Mouse (Mus musculus) heart, embryonic 16.5 days (tissue): ENCODE data around the gene Wfdc15a. TPM values are rescaled to one million over a fixed set of nuclear protein-coding genes. Genes with fewer than 3 reads are reported as not detected.

Experiments
- ATAC-seq: fragments of 200-750 bp; cut with Nextera tagmentation; replicated peaks from 2 replicates; pipeline ENCODE4 v1.8.0; 2017; ENCODE audit warnings: moderate number of reproducible peaks; ENCODE audit not compliant: insufficient read depth, low FRiP score; ENCODE audit errors: extremely low read depth
- H3K27ac ChIP-seq: fragments of 300-500 bp; sonication (generic); 2 replicates; pipeline ENCODE4 v1.5.1; 2014; ENCODE audit warnings: mild to moderate bottlenecking, low read length, control low read depth, moderate library complexity
- H3K27me3 ChIP-seq: fragments of 300-500 bp; sonication (generic); 2 replicates; pipeline ENCODE4 v1.6.1; 2014; ENCODE audit warnings: low read length, mixed read lengths; ENCODE audit not compliant: control insufficient read depth, insufficient read depth
- H3K36me3 ChIP-seq: fragments of 300-500 bp; sonication (generic); 2 replicates; pipeline ENCODE4 v1.6.1; 2014; ENCODE audit not compliant: control insufficient read depth, insufficient read depth
- H3K4me1 ChIP-seq: fragments of 300-500 bp; sonication (generic); 2 replicates; pipeline ENCODE4 v1.6.1; 2014; ENCODE audit warnings: low read length, mixed read lengths; ENCODE audit not compliant: control insufficient read depth, insufficient read depth
- H3K4me2 ChIP-seq: fragments of 300-500 bp; sonication (generic); 2 replicates; pipeline ENCODE4 v1.6.1; 2014; ENCODE audit warnings: low read depth, mild to moderate bottlenecking, control low read depth, low read length
- H3K4me3 ChIP-seq: fragments of 300-500 bp; sonication (generic); 2 replicates; pipeline ENCODE4 v1.5.1; 2014; ENCODE audit warnings: mild to moderate bottlenecking, control low read depth, low read length
- H3K9ac ChIP-seq: fragments of 300-500 bp; sonication (generic); 2 replicates; pipeline ENCODE4 v1.6.1; 2014; ENCODE audit warnings: low read length, control low read depth
- H3K9me3 ChIP-seq: fragments of 300-500 bp; sonication (generic); replicated peaks from 2 replicates; pipeline ENCODE4 v1.6.1; 2016; ENCODE audit warnings: low read length; ENCODE audit not compliant: control insufficient read depth
- WGBS: fragments of 180-500 bp; shearing (Covaris S2); extraction: QIAGEN DNeasy Blood & Tissue Kit; methylation state at CpG from one replicate; pipeline ENCODE4 v1.1.7; 2014; 5-methylcytosine and 5-hydroxymethylcytosine counted together
- polyA plus RNA-seq: library from polyadenylated mRNA; unstranded; fragments of >200 nt; fragmentation: Nextera tagmentation; extraction: Ambion mirVana; gene quantifications from 2 replicates; pipeline ENCODE4 v1.2.1, GENCODE M21; 2015

Gene Wfdc15a
- polyA plus RNA-seq, 1 experiment from 2014 or later = not detected

GRCm38 (mm10) chr2:164182692-164183255, 17.2 kb downstream of the Wfdc15a start, which contains the start of gene Wfdc5:
Wfdc5 (minus strand) TSS chr2:164182742.
- no peak for ATAC-seq
- H3K9me3 ChIP-seq = no peaks in the 10 kb centered on the region
- no peaks in the 10 kb centered on the region for H3K4me1 ChIP-seq
- no peak within 1 kb of the TSS for H3K4me3 ChIP-seq
- no peaks in the 10 kb centered on the region for H3K27me3 ChIP-seq
- no peak within 1 kb of the TSS for H3K27ac ChIP-seq
- H3K4me2 ChIP-seq = no peak within 1 kb of the TSS
- 76% methylated on average over 7 of the region's 7 CpGs for WGBS
- no peak within 1 kb of the TSS for H3K9ac ChIP-seq
- H3K36me3 ChIP-seq = no peaks in the 10 kb centered on the region

GRCm38 (mm10) chr2:164180770-164181169, 19.2 kb downstream of the Wfdc15a start:
- Histone ChIP-seq H3K27me3 (no peaks in the 10 kb centered on the region), H3K9ac (no peak overlapping the region), H3K27ac (no peak overlapping the region), H3K4me1 (no peaks in the 10 kb centered on the region), H3K36me3 (no peaks in the 10 kb centered on the region), H3K9me3 (no peaks in the 10 kb centered on the region), H3K4me3 (no peak overlapping the region), H3K4me2 (no peak overlapping the region)
- WGBS = 78% methylated on average over 4 of the region's 4 CpGs
- ATAC-seq = no peak

- no peaks in the 10 kb centered on the region for H3K4me1 ChIP-seq
- H3K4me2 ChIP-seq = no peak overlapping the region
- no peak for ATAC-seq
- no peaks in the 10 kb centered on the region for H3K36me3 ChIP-seq
- H3K9me3 ChIP-seq = no peaks in the 10 kb centered on the region
- no peak overlapping the region for H3K4me3 ChIP-seq
- H3K27me3 ChIP-seq = no peaks in the 10 kb centered on the region
- H3K9ac ChIP-seq = no peak overlapping the region
- WGBS = 34% methylated on average over 3 of the region's 3 CpGs
- H3K27ac ChIP-seq = no peak overlapping the region
Measured at GRCm38 (mm10) chr2:164180124-164180523, 19.8 kb downstream of the Wfdc15a start.

GRCm38 (mm10) chr2:164177831-164178230, 22.1 kb downstream of the Wfdc15a start:
- peaks cover 5% of the 10 kb centered on the region; the same call in 1 of the 2 replicates for H3K4me1 ChIP-seq
- no peak overlapping the region for H3K4me2 ChIP-seq
- no peak overlapping the region for H3K9ac ChIP-seq
- H3K36me3 ChIP-seq = no peaks in the 10 kb centered on the region
- no peaks in the 10 kb centered on the region for H3K9me3 ChIP-seq
- WGBS = 76% methylated on average over 5 of the region's 5 CpGs
- peaks cover 3% of the 10 kb centered on the region; the same call in 1 of the 2 replicates for H3K27me3 ChIP-seq
- no peak overlapping the region for H3K4me3 ChIP-seq
- no peak for ATAC-seq
- H3K27ac ChIP-seq = no peak overlapping the region

- ATAC-seq = no peak
- WGBS = 72% methylated on average over 3 of the region's 3 CpGs
- Histone ChIP-seq H3K4me2 (no peak overlapping the region), H3K9ac (no peak overlapping the region), H3K4me3 (no peak overlapping the region), H3K27me3 (peaks cover 16% of the 10 kb centered on the region), H3K9me3 (no peaks in the 10 kb centered on the region), H3K27ac (no peak overlapping the region), H3K36me3 (no peaks in the 10 kb centered on the region), H3K4me1 (peaks cover 10% of the 10 kb centered on the region)
Measured at GRCm38 (mm10) chr2:164175850-164176249, 24.1 kb downstream of the Wfdc15a start.

GRCm38 (mm10) chr2:164174649-164175395, 25.1 kb downstream of the Wfdc15a start:
- no peaks in the 10 kb centered on the region for H3K36me3 ChIP-seq
- no peak overlapping the region for H3K27ac ChIP-seq
- H3K27me3 ChIP-seq = peaks cover 26% of the 10 kb centered on the region
- H3K9ac ChIP-seq = no peak overlapping the region
- ATAC-seq = no peak
- H3K9me3 ChIP-seq = no peaks in the 10 kb centered on the region
- no peak overlapping the region for H3K4me2 ChIP-seq
- H3K4me1 ChIP-seq = peaks cover 11% of the 10 kb centered on the region
- no peak overlapping the region for H3K4me3 ChIP-seq
- 62% methylated on average over 8 of the region's 8 CpGs for WGBS

GRCm38 (mm10) chr2:164173394-164173793, 26.5 kb downstream of the Wfdc15a start:
- H3K4me3 ChIP-seq = no peak overlapping the region
- no peak overlapping the region for H3K27ac ChIP-seq
- H3K4me2 ChIP-seq = no peak overlapping the region
- H3K36me3 ChIP-seq = no peaks in the 10 kb centered on the region
- peaks cover 13% of the 10 kb centered on the region for H3K4me1 ChIP-seq
- no peak overlapping the region for H3K9ac ChIP-seq
- H3K27me3 ChIP-seq = peaks cover 41% of the 10 kb centered on the region
- 21% methylated on average over 3 of the region's 3 CpGs for WGBS
- ATAC-seq = no peak
- H3K9me3 ChIP-seq = no peaks in the 10 kb centered on the region; the same call in 1 of the 2 replicates

- no peak for ATAC-seq
- Histone ChIP-seq H3K4me3 (peak within 1 kb of the TSS; percentile 39), H3K36me3 (no peaks in the 10 kb centered on the region), H3K27ac (no peak within 1 kb of the TSS), H3K4me2 (peak within 1 kb of the TSS; percentile 63), H3K27me3 (peaks cover 66% of the 10 kb centered on the region), H3K9ac (no peak within 1 kb of the TSS), H3K9me3 (no peaks in the 10 kb centered on the region; the same call in 1 of the 2 replicates), H3K4me1 (peaks cover 19% of the 10 kb centered on the region)
- under 1% methylated on average over 28 of the region's 29 CpGs for WGBS
Measured at GRCm38 (mm10) chr2:164170902-164171301, 29.0 kb downstream of the Wfdc15a start, which contains the start of gene Kcns1. Kcns1 (minus strand) TSS chr2:164171113.

GRCm38 (mm10) chr2:164170326-164170725, 29.6 kb downstream of the Wfdc15a start:
- Histone ChIP-seq H3K27me3 (peaks cover 68% of the 10 kb centered on the region), H3K4me3 (no peak overlapping the region), H3K36me3 (no peaks in the 10 kb centered on the region), H3K9me3 (no peaks in the 10 kb centered on the region; the same call in 1 of the 2 replicates), H3K27ac (no peak overlapping the region), H3K4me1 (peaks cover 19% of the 10 kb centered on the region), H3K9ac (no peak overlapping the region), H3K4me2 (no peak overlapping the region)
- ATAC-seq = no peak
- 12% methylated on average over 11 of the region's 11 CpGs for WGBS
